Comparison of ENCODE assay signal across 8 mouse cellular contexts in the genomic region with DNA sequence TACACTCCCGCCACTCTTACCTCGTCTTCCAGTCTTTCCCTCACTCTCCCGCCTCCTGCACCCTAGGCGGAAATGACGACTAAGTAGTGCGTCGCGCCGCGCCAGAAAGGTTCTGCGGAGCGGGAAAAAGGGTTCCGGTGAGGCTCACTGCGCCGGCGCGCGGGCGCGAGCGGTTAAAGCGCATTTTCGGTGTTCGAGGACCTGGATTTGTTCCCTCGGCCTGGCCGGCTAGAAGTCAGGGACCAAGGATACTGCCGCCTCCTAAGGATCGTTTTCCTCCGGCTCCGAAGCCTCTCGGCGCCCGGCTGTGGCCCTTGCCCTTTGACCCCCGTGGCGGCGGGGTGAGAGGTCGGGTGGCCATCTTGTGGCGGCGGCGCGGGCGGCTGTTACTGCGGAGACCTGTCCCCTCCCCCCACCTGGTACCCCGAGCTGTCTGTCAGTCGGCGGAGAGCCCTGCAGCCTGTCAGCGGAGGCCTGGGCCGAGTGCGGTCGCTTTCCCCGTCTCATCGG. TPM values are rescaled to one million over a fixed set of nuclear protein-coding genes. Genes with fewer than 3 reads are reported as not detected.
DNase-seq lines count a peak whose midpoint lies in the region; ATAC-seq and TF ChIP-seq lines count a peak whose summit lies in the region.

A gene (minus strand): TSS at position 80 of the 510 bp plus-strand sequence.
A gene (plus strand): TSS at position 144 of the 510 bp plus-strand sequence.

- H3K27ac ChIP-seq in forebrain, embryonic 13.5 days, result peak within 1 kb of the TSS; percentile 89
- peak within 1 kb of the TSS; percentile 84 for H3K27ac ChIP-seq in liver, postnatal 0 days (ENCODE audit: low read depth)
- peak within 1 kb of the TSS; percentile 89 for H3K27ac ChIP-seq in neural tube, embryonic 14.5 days (ENCODE audit: low read depth, low read length)

- peak within 1 kb of the TSS; percentile 82 for H3K4me2 ChIP-seq in forebrain, embryonic 13.5 days
- peak within 1 kb of the TSS; percentile 80 for H3K4me2 ChIP-seq in liver, postnatal 0 days (ENCODE audit: low read depth, low read length)
- peak within 1 kb of the TSS; percentile 80 for H3K4me2 ChIP-seq in neural tube, embryonic 14.5 days (ENCODE audit: low read depth, low read length)

- H3K4me1 ChIP-seq in E14TG2a.4 (replicated peaks; ENCODE audit: low read depth, low read length), result peaks cover 45% of the 10 kb centered on the region
- peaks cover 43% of the 10 kb centered on the region for H3K4me1 ChIP-seq in forebrain, embryonic 13.5 days
- peaks cover 28% of the 10 kb centered on the region for H3K4me1 ChIP-seq in liver, postnatal 0 days (ENCODE audit: insufficient read depth)
- H3K4me1 ChIP-seq in neural tube, embryonic 14.5 days (ENCODE audit: control insufficient read depth, insufficient read depth, low read length), result peaks cover 35% of the 10 kb centered on the region

- DNase-seq in c-Kit-positive CD71-positive TER-119-positive erythroid progenitor cells, embryonic 14.5 days (ENCODE audit: low spot score), result peak; percentile 92
- DNase-seq in heart, postnatal 10 days, result peak; percentile 96 to 97
- peak; percentile 90 for DNase-seq in large intestine, adult 2 months (ENCODE audit: low read depth, low spot score)
- peak; percentile 95 for DNase-seq in liver, postnatal 0 days
- DNase-seq in testis, postnatal 10 days (ENCODE audit: low spot score), result peak; percentile 95

- no peak for TF ChIP-seq CTCF in E14TG2a.4 (conservative IDR thresholded peaks at IDR 0.05; ENCODE audit: low read length)
- no peak for TF ChIP-seq CTCF in liver, postnatal 0 days (IDR thresholded peaks at IDR 0.05; ENCODE audit: low read depth)

- peak within 1 kb of the TSS; percentile 95 for H3K9ac ChIP-seq in forebrain, embryonic 13.5 days
- peak within 1 kb of the TSS; percentile 79 for H3K9ac ChIP-seq in liver, postnatal 0 days (replicated peaks)
- H3K9ac ChIP-seq in neural tube, embryonic 14.5 days (replicated peaks; ENCODE audit: low read depth, low read length), result peak within 1 kb of the TSS; percentile 81

- TF ChIP-seq EP300 in liver, postnatal 0 days (IDR thresholded peaks at IDR 0.05; ENCODE audit: low read depth), result peak; percentile 60; the same call in 1 of the 2 replicates

- H3K36me3 ChIP-seq in E14TG2a.4 (ENCODE audit: insufficient read depth, low read length), result peaks cover 24% of the 10 kb centered on the region
- H3K36me3 ChIP-seq in forebrain, embryonic 13.5 days (ENCODE audit: poor library complexity, severe bottlenecking), result no peaks in the 10 kb centered on the region; the same call in 1 of the 2 replicates
- no peaks in the 10 kb centered on the region for H3K36me3 ChIP-seq in liver, postnatal 0 days (replicated peaks; ENCODE audit: insufficient read depth, low read length)
- no peaks in the 10 kb centered on the region for H3K36me3 ChIP-seq in neural tube, embryonic 14.5 days (ENCODE audit: control insufficient read depth, insufficient read depth, low read length)

- intact Hi-C loops in heart, postnatal 10 days (cut with DNase I), result no loop called here

- H3K27me3 ChIP-seq in E14TG2a.4 (ENCODE audit: insufficient read depth, low read length), result no peaks in the 10 kb centered on the region
- no peaks in the 10 kb centered on the region for H3K27me3 ChIP-seq in forebrain, embryonic 13.5 days
- no peaks in the 10 kb centered on the region for H3K27me3 ChIP-seq in liver, postnatal 0 days (ENCODE audit: insufficient read depth, low read length)
- H3K27me3 ChIP-seq in neural tube, embryonic 14.5 days (ENCODE audit: control insufficient read depth, insufficient read depth, low read length), result no peaks in the 10 kb centered on the region

- H3K9me3 ChIP-seq in E14TG2a.4 (ENCODE audit: low read length), result no peaks in the 10 kb centered on the region
- H3K9me3 ChIP-seq in forebrain, embryonic 13.5 days (replicated peaks), result no peaks in the 10 kb centered on the region
- no peaks in the 10 kb centered on the region for H3K9me3 ChIP-seq in liver, postnatal 0 days (ENCODE audit: low read length)
- no peaks in the 10 kb centered on the region for H3K9me3 ChIP-seq in neural tube, embryonic 14.5 days (ENCODE audit: control insufficient read depth, low read length)

- ATAC-seq in forebrain, embryonic 13.5 days, result peak; percentile 95
- ATAC-seq in liver, postnatal 0 days, result peak; percentile 95
- peak; percentile 95 for ATAC-seq in neural tube, embryonic 14.5 days (ENCODE audit: low read depth)

- under 1% methylated on average over 42 of the region's 52 CpGs for WGBS in forebrain, embryonic 13.5 days
- under 1% methylated on average over 52 of the region's 52 CpGs for WGBS in large intestine, adult 2 months
- under 1% methylated on average over 46 of the region's 52 CpGs for WGBS in liver, postnatal 0 days (ENCODE audit: insufficient replicate concordance)
- 0% methylated on average over 52 of the region's 52 CpGs for WGBS in neural tube, embryonic 14.5 days

- H3K4me3 ChIP-seq in E14TG2a.4 (replicated peaks; ENCODE audit: low read length), result peak within 1 kb of the TSS; percentile 99
- peak within 1 kb of the TSS; percentile 97 for H3K4me3 ChIP-seq in forebrain, embryonic 13.5 days
- H3K4me3 ChIP-seq in liver, postnatal 0 days (ENCODE audit: low read depth, low read length), result peak within 1 kb of the TSS; percentile 77
- peak within 1 kb of the TSS; percentile 77 for H3K4me3 ChIP-seq in neural tube, embryonic 14.5 days (ENCODE audit: low read depth, low read length)

RNA-seq across cellular contexts. Expression of the first gene that starts in this region (rescaled TPM):
- polyA plus RNA-seq in forebrain, embryonic 13.5 days (2015; fragmentation: Nextera tagmentation; extraction: Ambion mirVana), result 21.0 and 25.9 TPM in 2 replicates
- total RNA-seq in heart, postnatal 10 days (2021), result 10 to 100 TPM; 21.3 to 26.1 TPM
- polyA plus RNA-seq in large intestine, adult 2 months (2012; rRNA removed), result 9.1 and 13.9 TPM in 2 replicates
- 4.7 and 5.4 TPM in 2 replicates for polyA plus RNA-seq in liver, postnatal 0 days (2015; fragmentation: Nextera tagmentation; extraction: Ambion mirVana)
- 13.8 and 16.9 TPM in 2 replicates for polyA plus RNA-seq in neural tube, embryonic 14.5 days (2014; fragmentation: Nextera tagmentation; extraction: Ambion mirVana)

RNA-seq across cellular contexts. Expression of the second gene that starts in this region (rescaled TPM):
- polyA plus RNA-seq in forebrain, embryonic 13.5 days (2015; fragmentation: Nextera tagmentation; extraction: Ambion mirVana), result 51.3 and 54.2 TPM in 2 replicates
- total RNA-seq in heart, postnatal 10 days (2021), result 10 to 100 TPM; 30.0 to 32.4 TPM
- polyA plus RNA-seq in large intestine, adult 2 months (2012; rRNA removed), result 16.9 and 18.3 TPM in 2 replicates
- 15.6 and 17.4 TPM in 2 replicates for polyA plus RNA-seq in liver, postnatal 0 days (2015; fragmentation: Nextera tagmentation; extraction: Ambion mirVana)
- polyA plus RNA-seq in neural tube, embryonic 14.5 days (2014; fragmentation: Nextera tagmentation; extraction: Ambion mirVana), result 34.4 and 38.6 TPM in 2 replicates

Comparison
In these comparisons a context has a peak if more than half of its experiments do, and no peak if none do; other contexts are left out.
1. Peak in every context shown above with its lines: DNase-seq, ATAC-seq, H3K4me3 ChIP-seq and H3K27ac ChIP-seq.